Mouse (Mus musculus): Measurements from ENCODE around the gene Cit. TPM values are rescaled to one million over a fixed set of nuclear protein-coding genes. Genes with fewer than 3 reads are reported as not detected.

The Cit gene
- polyA plus RNA-seq, 1 experiment from 2014 or later = 35.0 TPM

GRCm38 (mm10) chr5:116037731-116038130, 192.7 kb downstream of the Cit start:
- H3K9ac ChIP-seq = no peak overlapping the region

GRCm38 (mm10) chr5:116039706-116040105, 194.6 kb downstream of the Cit start:
- ATAC-seq (ENCODE audit: low FRiP score) = no peak
- WGBS = 34% methylated on average over 11 of the region's 11 CpGs
- 0 out of 2 replicates have a peak overlapping the region, but pooled peaks have one; percentile 11 for H3K4me2 ChIP-seq (replicated peaks)

More at GRCm38 (mm10) chr5:116037731-116038130, 192.7 kb downstream of the Cit start:
- WGBS = 58% methylated on average over 12 of the region's 12 CpGs
- H3K4me3 ChIP-seq = no peak overlapping the region
- ATAC-seq (ENCODE audit: low FRiP score) = no peak
- H3K9me3 ChIP-seq (replicated peaks) = no peaks in the 10 kb centered on the region
- peaks cover 2% of the 10 kb centered on the region; the same call in 1 of the 2 replicates for H3K4me1 ChIP-seq
- H3K4me2 ChIP-seq (replicated peaks) = no peak overlapping the region
- H3K36me3 ChIP-seq = no peaks in the 10 kb centered on the region
- no peak overlapping the region for H3K27ac ChIP-seq
- H3K27me3 ChIP-seq = peaks cover 8% of the 10 kb centered on the region; the same call in 1 of the 2 replicates

GRCm38 (mm10) chr5:116042241-116042640, 197.2 kb downstream of the Cit start:
- Histone ChIP-seq H3K9ac (no peak overlapping the region), H3K4me3 (no peak overlapping the region), H3K4me2 (replicated peaks) (no peak overlapping the region), H3K36me3 (no peaks in the 10 kb centered on the region), H3K27ac (no peak overlapping the region), H3K4me1 (no peaks in the 10 kb centered on the region), H3K9me3 (replicated peaks) (no peaks in the 10 kb centered on the region), H3K27me3 (peaks cover 4% of the 10 kb centered on the region; the same call in 1 of the 2 replicates)
- WGBS = 70% methylated on average over 7 of the region's 7 CpGs
- no peak for ATAC-seq (ENCODE audit: low FRiP score)

More at GRCm38 (mm10) chr5:116039706-116040105, 194.6 kb downstream of the Cit start:
- peaks cover 8% of the 10 kb centered on the region; the same call in 1 of the 2 replicates for H3K27me3 ChIP-seq
- H3K27ac ChIP-seq = no peak overlapping the region
- no peak overlapping the region for H3K4me3 ChIP-seq
- H3K36me3 ChIP-seq = no peaks in the 10 kb centered on the region
- no peaks in the 10 kb centered on the region for H3K9me3 ChIP-seq (replicated peaks)
- no peak overlapping the region for H3K9ac ChIP-seq
- peaks cover 2% of the 10 kb centered on the region; the same call in 1 of the 2 replicates for H3K4me1 ChIP-seq

- ATAC-seq (ENCODE audit: low FRiP score) = no peak
- Histone ChIP-seq H3K9ac (no peak overlapping the region), H3K4me3 (no peak overlapping the region), H3K9me3 (replicated peaks) (no peaks in the 10 kb centered on the region), H3K27me3 (peaks cover 1% of the 10 kb centered on the region; the same call in 1 of the 2 replicates), H3K4me2 (replicated peaks) (no peak overlapping the region), H3K4me1 (no peaks in the 10 kb centered on the region), H3K36me3 (no peaks in the 10 kb centered on the region), H3K27ac (no peak overlapping the region)
- 86% methylated on average over 8 of the region's 8 CpGs for WGBS
Observed at GRCm38 (mm10) chr5:116045581-116045980, 200.5 kb downstream of the Cit start.

- 82% methylated on average over 4 of the region's 4 CpGs for WGBS
Observed at GRCm38 (mm10) chr5:116046246-116046645, 201.2 kb downstream of the Cit start.

GRCm38 (mm10) chr5:116048321-116048720, 203.2 kb downstream of the Cit start:
- Histone ChIP-seq H3K27ac (no peak overlapping the region), H3K4me2 (replicated peaks) (no peak overlapping the region), H3K9ac (no peak overlapping the region), H3K4me3 (no peak overlapping the region), H3K36me3 (no peaks in the 10 kb centered on the region), H3K27me3 (no peaks in the 10 kb centered on the region), H3K4me1 (no peaks in the 10 kb centered on the region), H3K9me3 (replicated peaks) (no peaks in the 10 kb centered on the region)
- ATAC-seq (ENCODE audit: low FRiP score) = no peak
- WGBS = 98% methylated on average over 3 of the region's 3 CpGs

More at GRCm38 (mm10) chr5:116046246-116046645, 201.2 kb downstream of the Cit start:
- no peaks in the 10 kb centered on the region for H3K27me3 ChIP-seq
- no peak overlapping the region for H3K27ac ChIP-seq
- H3K4me3 ChIP-seq = no peak overlapping the region
- H3K4me2 ChIP-seq (replicated peaks) = no peak overlapping the region
- H3K9ac ChIP-seq = no peak overlapping the region
- H3K4me1 ChIP-seq = no peaks in the 10 kb centered on the region
- H3K9me3 ChIP-seq (replicated peaks) = no peaks in the 10 kb centered on the region
- ATAC-seq (ENCODE audit: low FRiP score) = no peak
- no peaks in the 10 kb centered on the region for H3K36me3 ChIP-seq

- ATAC-seq (ENCODE audit: low FRiP score) = no peak
- Histone ChIP-seq H3K4me3 (no peak overlapping the region), H3K4me1 (no peaks in the 10 kb centered on the region), H3K36me3 (no peaks in the 10 kb centered on the region), H3K9me3 (replicated peaks) (no peaks in the 10 kb centered on the region), H3K27ac (no peak overlapping the region), H3K9ac (no peak overlapping the region), H3K27me3 (no peaks in the 10 kb centered on the region), H3K4me2 (replicated peaks) (no peak overlapping the region)
- WGBS = 84% methylated on average over 4 of the region's 4 CpGs
Observed at GRCm38 (mm10) chr5:116049821-116050220, 204.7 kb downstream of the Cit start.

GRCm38 (mm10) chr5:116052171-116052570, 207.1 kb downstream of the Cit start:
- no peaks in the 10 kb centered on the region for H3K4me1 ChIP-seq
- no peaks in the 10 kb centered on the region for H3K27me3 ChIP-seq
- no peak overlapping the region for H3K4me2 ChIP-seq (replicated peaks)
- WGBS = 83% methylated on average over 5 of the region's 5 CpGs
- H3K36me3 ChIP-seq = no peaks in the 10 kb centered on the region
- H3K9ac ChIP-seq = no peak overlapping the region
- no peak overlapping the region for H3K4me3 ChIP-seq
- H3K27ac ChIP-seq = no peak overlapping the region
- no peak for ATAC-seq (ENCODE audit: low FRiP score)
- H3K9me3 ChIP-seq (replicated peaks) = no peaks in the 10 kb centered on the region

GRCm38 (mm10) chr5:116052826-116053225, 207.7 kb downstream of the Cit start:
- WGBS = 56% methylated on average over 6 of the region's 6 CpGs
- Histone ChIP-seq H3K4me3 (no peak overlapping the region), H3K36me3 (no peaks in the 10 kb centered on the region), H3K27me3 (no peaks in the 10 kb centered on the region), H3K4me1 (no peaks in the 10 kb centered on the region), H3K9me3 (replicated peaks) (no peaks in the 10 kb centered on the region), H3K4me2 (replicated peaks) (no peak overlapping the region), H3K27ac (no peak overlapping the region), H3K9ac (no peak overlapping the region)
- ATAC-seq (ENCODE audit: low FRiP score) = no peak

Other genes with a start within 250 kb of the Cit start
- 19.7 and 20.6 TPM in 2 replicates for gene Rab35, start 213.4 kb upstream of the Cit start, polyA plus RNA-seq (2016; fragmentation: Nextera tagmentation; extraction: Ambion mirVana)
- 20.5 and 20.8 TPM in 2 replicates for gene Bicdl1, start 113.7 kb upstream of the Cit start, polyA plus RNA-seq (2016; fragmentation: Nextera tagmentation; extraction: Ambion mirVana)
- 60.5 and 65.0 TPM in 2 replicates for gene Prkab1, start 179.2 kb downstream of the Cit start, polyA plus RNA-seq (2016; fragmentation: Nextera tagmentation; extraction: Ambion mirVana)
- not detected in 2 replicates for gene Tmem233, start 238.0 kb downstream of the Cit start, polyA plus RNA-seq (2016; fragmentation: Nextera tagmentation; extraction: Ambion mirVana)

Data from hindbrain, embryonic 12.5 days (tissue).